Mouse (Mus musculus): ENCODE measurements around the gene Serpinb9b. TPM values are rescaled to one million over a fixed set of nuclear protein-coding genes. Genes with fewer than 3 reads are reported as not detected.

The Serpinb9b gene
- polyA plus RNA-seq, 1 experiment from 2014 or later = 0.57 TPM

DNA sequence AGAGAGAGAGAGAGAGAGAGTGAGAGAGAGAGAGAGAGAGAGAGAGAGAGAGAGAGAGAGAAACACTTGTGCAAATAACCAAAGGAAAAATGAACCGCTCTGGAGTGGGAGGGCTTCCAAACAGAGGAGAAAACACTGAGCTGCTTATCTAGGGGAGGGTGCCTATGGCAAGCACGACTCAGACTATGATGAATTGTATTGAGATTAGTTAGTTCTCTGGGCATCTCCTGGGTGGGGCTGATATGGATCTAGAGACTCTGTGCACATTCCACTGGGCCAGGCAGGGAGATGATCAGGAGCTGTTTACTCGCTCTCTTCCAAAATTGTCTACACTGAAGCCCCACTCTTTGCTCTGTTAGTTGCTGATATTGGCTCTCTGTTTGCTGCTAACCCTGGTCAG is 24.5 kb downstream of the Serpinb9b start:
- H3K27me3 ChIP-seq = no peaks in the 10 kb centered on the region
- no peak overlapping the region for H3K27ac ChIP-seq (replicated peaks)
- H3K4me1 ChIP-seq (replicated peaks) = no peaks in the 10 kb centered on the region
- WGBS = 75% methylated on average over 3 of the region's 3 CpGs
- H3K36me3 ChIP-seq = no peaks in the 10 kb centered on the region
- no peak overlapping the region for H3K4me2 ChIP-seq
- no peak overlapping the region for H3K4me3 ChIP-seq
- ATAC-seq (ENCODE audit: low FRiP score, low read depth) = no peak
- H3K9me3 ChIP-seq = no peaks in the 10 kb centered on the region
- no peak overlapping the region for H3K9ac ChIP-seq

DNA sequence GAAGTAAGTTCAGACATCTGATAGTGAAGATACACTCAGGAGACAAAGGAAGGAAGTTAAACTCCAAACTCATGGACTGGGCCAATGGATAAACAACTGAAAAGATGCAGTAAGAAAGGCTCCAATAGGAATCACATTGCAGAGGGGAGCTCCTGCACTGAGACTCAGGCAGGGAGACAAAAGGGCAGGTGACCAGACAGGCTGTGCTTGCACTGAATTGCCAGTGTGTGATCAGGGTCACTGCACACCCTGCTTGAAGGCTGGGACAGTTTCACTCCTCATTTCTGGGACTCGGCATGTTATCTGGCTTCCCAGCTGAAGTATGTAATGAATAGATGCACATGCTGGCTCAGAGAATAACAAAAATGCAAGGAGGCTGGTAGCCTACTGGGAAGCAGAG is 35.8 kb downstream of the Serpinb9b start:
- no peaks in the 10 kb centered on the region for H3K4me1 ChIP-seq (replicated peaks)
- H3K27me3 ChIP-seq = no peaks in the 10 kb centered on the region
- 63% methylated on average over 1 of the region's 1 CpGs for WGBS
- no peak overlapping the region for H3K27ac ChIP-seq (replicated peaks)
- no peak overlapping the region for H3K4me2 ChIP-seq
- ATAC-seq (ENCODE audit: low FRiP score, low read depth) = no peak
- no peak overlapping the region for H3K9ac ChIP-seq
- no peaks in the 10 kb centered on the region for H3K9me3 ChIP-seq
- no peak overlapping the region for H3K4me3 ChIP-seq
- H3K36me3 ChIP-seq = no peaks in the 10 kb centered on the region

DNA sequence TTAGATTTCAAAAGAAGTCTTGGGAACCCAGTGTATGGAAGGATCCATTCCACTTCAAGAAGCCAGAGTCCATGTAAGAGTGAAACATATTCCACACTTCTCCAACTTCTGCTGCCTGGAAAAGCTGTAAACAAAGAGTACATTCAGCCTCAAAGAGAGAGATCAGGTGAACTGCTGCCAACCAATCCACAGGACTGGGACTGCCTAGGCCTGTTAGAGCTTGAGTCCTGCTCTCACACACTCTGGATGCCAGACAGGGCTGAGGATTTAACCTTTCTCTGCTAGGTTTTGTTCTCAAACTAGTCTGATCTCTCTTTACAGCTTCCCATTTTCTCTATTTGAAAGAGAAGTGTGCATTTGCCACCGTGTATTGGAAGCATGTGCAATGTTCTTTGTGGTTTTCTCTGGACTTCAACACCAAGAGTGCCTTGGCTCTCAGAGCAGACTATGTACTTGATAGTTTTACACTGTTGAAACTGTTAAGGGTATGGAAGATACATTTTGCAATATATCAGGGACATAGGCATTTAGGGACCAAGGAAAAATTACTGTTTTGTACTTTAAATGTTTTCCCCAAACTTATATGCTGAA is 40.3 kb downstream of the Serpinb9b start:
- WGBS = 69% methylated on average over 1 of the region's 1 CpGs

DNA sequence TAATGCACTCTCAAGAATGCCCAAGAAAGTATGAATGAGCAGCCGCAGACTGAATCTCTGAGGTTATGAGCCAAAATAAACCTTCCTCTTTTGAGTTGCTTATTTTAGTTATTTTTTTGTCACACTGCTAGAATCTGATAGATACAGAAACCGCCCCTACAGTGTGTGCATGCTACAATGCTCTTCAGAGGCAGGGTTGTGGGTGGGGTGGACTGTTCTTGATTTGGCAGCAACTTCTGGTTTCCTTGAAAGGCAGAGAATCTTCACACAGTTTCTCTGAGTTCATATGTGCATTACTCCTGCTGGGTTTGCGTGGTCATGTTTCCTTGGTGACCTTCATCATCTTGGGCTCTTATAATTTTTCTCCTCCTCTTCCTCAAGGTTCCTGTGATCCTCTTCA is 40.9 kb downstream of the Serpinb9b start:
- no peaks in the 10 kb centered on the region for H3K36me3 ChIP-seq
- H3K27me3 ChIP-seq = no peaks in the 10 kb centered on the region
- 84% methylated on average over 3 of the region's 3 CpGs for WGBS
- no peak overlapping the region for H3K27ac ChIP-seq (replicated peaks)
- no peaks in the 10 kb centered on the region for H3K4me1 ChIP-seq (replicated peaks)
- H3K9me3 ChIP-seq = no peaks in the 10 kb centered on the region
- no peak overlapping the region for H3K9ac ChIP-seq
- no peak overlapping the region for H3K4me3 ChIP-seq
- ATAC-seq (ENCODE audit: low FRiP score, low read depth) = no peak
- H3K4me2 ChIP-seq = no peak overlapping the region

More for the DNA sequence above, 40.3 kb downstream of the Serpinb9b start:
- H3K4me1 ChIP-seq (replicated peaks) = no peaks in the 10 kb centered on the region
- H3K4me3 ChIP-seq = no peak overlapping the region
- H3K27me3 ChIP-seq = no peaks in the 10 kb centered on the region
- no peak overlapping the region for H3K27ac ChIP-seq (replicated peaks)
- no peak for ATAC-seq (ENCODE audit: low FRiP score, low read depth)
- no peaks in the 10 kb centered on the region for H3K36me3 ChIP-seq
- H3K4me2 ChIP-seq = no peak overlapping the region
- no peak overlapping the region for H3K9ac ChIP-seq
- H3K9me3 ChIP-seq = no peaks in the 10 kb centered on the region

DNA sequence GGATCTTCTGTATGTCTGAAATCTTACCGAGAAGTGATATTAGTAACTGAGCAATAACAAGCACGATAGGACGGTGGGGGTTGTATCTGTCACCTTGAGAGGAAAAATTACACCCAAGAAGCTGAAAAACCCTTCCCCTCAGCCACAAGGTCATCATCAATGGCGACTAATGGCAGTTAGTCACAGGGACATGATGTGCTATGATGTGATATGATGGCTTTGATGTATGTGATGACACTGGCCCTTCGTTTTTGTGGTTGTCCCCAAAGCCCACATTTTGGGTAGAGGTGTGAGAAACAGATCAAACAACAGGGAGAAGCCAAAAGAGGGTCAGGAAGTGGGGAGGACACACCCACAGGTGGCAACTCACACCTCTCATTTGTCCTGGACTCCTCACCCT is 44.6 kb downstream of the Serpinb9b start:
- H3K36me3 ChIP-seq = no peaks in the 10 kb centered on the region
- no peak overlapping the region for H3K27ac ChIP-seq (replicated peaks)
- no peaks in the 10 kb centered on the region for H3K27me3 ChIP-seq
- no peak for ATAC-seq (ENCODE audit: low FRiP score, low read depth)
- WGBS = 81% methylated on average over 5 of the region's 5 CpGs
- no peak overlapping the region for H3K4me3 ChIP-seq
- no peaks in the 10 kb centered on the region for H3K9me3 ChIP-seq
- H3K4me2 ChIP-seq = no peak overlapping the region
- no peak overlapping the region for H3K9ac ChIP-seq
- no peaks in the 10 kb centered on the region for H3K4me1 ChIP-seq (replicated peaks)

DNA sequence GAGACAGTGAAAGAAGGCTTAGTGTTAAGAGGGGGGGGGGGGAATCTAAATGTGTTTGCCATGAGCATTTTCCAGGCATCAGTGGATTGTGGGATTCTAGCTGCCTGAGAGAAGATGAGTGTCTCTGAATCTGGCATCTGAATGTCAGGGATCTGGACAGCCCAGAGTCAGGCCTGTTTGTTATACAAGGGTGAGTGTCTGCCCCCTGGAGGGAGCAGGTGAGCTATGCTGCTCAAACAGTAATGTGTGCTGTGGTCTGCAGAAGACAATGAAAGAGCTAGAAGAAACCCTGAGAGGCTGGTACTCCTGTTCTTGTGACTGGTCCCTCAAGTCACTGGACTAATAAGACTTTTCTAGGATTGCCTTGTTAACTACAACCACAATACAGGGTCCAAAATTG is 46.8 kb downstream of the Serpinb9b start:
- Histone ChIP-seq H3K27me3 (no peaks in the 10 kb centered on the region), H3K4me1 (replicated peaks) (no peaks in the 10 kb centered on the region), H3K9me3 (no peaks in the 10 kb centered on the region), H3K4me3 (no peak overlapping the region), H3K4me2 (no peak overlapping the region), H3K9ac (no peak overlapping the region), H3K27ac (replicated peaks) (no peak overlapping the region), H3K36me3 (no peaks in the 10 kb centered on the region)
- ATAC-seq (ENCODE audit: low FRiP score, low read depth) = no peak

DNA sequence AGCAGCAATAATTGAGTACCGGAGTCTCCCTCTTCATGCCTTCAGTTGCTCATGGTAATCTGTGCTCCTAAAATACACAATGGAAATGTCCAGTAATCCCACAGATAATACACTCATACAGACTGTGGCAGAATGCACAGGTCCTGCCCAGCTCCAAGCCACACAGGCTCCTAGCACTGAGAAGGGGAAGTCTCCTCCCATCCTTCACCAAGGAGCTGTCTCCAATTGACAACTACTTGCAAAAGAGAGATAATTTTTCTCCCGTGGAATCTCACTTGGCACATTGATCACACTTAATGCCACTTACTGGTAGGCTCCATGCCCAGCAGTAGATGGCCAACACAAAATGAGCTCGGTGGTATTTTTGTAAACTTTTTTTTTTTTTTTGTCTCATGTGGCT is 49.0 kb downstream of the Serpinb9b start:
- no peak overlapping the region for H3K4me2 ChIP-seq
- H3K9me3 ChIP-seq = no peaks in the 10 kb centered on the region
- no peak overlapping the region for H3K9ac ChIP-seq
- H3K4me3 ChIP-seq = no peak overlapping the region
- ATAC-seq (ENCODE audit: low FRiP score, low read depth) = no peak
- WGBS = 83% methylated on average over 3 of the region's 3 CpGs
- H3K36me3 ChIP-seq = no peaks in the 10 kb centered on the region
- H3K27ac ChIP-seq (replicated peaks) = no peak overlapping the region
- H3K4me1 ChIP-seq (replicated peaks) = no peaks in the 10 kb centered on the region
- H3K27me3 ChIP-seq = no peaks in the 10 kb centered on the region

DNA sequence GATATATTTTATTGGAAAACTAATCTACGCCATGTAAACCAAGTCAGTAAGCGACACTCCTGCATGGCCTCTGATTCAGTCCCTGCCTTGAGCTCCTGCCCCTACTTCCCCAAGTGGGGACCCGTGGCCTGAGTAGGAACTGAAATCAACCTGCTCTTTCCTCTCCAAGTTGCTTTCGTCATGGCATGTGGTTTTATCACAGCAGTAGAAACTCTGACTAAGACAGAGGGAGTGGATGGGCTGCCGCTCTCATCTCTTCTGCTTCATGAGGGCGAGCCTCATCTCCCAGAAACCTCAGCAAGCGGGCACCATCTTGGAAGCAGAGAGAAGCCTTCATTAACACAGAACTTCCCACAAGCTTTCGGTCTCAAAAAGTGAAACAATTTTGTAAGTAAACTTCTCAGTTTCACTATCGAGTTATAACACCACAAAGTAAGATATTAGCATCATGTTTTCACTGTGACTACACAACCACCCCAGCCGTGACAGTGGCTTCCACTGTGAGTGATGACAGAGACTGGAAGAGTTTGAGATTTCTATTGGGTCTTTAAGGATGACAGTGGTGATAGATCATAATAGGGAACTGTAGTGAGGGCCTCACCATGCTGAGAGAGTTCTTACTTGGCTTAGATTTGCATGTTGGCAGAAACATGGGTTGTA is 49.9 kb downstream of the Serpinb9b start:
- Histone ChIP-seq H3K36me3 (no peaks in the 10 kb centered on the region), H3K4me3 (no peak overlapping the region), H3K27ac (replicated peaks) (no peak overlapping the region), H3K27me3 (no peaks in the 10 kb centered on the region), H3K4me1 (replicated peaks) (no peaks in the 10 kb centered on the region), H3K9me3 (no peaks in the 10 kb centered on the region), H3K9ac (no peak overlapping the region), H3K4me2 (no peak overlapping the region)
- ATAC-seq (ENCODE audit: low FRiP score, low read depth) = no peak
- 92% methylated on average over 10 of the region's 10 CpGs for WGBS

DNA sequence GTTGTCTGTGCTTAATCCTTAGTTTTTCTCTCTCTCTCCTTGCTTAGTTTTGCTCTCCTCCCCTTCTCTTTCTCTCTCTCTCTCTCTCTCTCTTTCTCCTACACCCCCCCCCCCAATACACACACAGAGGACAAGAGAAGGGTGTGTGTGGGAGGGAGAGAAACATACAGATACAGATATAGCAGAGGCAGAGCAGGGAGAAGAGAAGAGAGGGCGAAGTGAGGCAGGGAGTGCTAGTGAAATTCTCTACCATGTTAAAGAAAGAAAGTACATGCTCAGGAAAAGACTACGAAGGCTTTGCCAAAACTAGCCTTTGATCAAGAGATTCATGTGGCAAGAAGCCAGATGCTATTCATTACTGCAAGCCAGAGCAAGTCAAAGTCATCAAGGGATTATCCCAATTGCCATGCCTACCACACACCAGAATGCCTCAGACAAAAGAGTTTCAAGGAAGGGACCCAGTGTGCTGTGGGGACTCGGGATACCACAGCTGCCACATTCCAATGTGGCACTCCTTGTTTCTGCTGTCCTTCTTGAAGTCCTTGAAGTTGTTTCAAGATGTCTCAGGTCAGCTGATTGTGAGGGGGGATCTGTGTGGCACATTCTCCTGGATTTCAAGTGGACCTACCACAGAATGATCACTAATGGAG is 51.0 kb downstream of the Serpinb9b start, which contains the start of gene Serpinb1b:
TSS of gene Serpinb1b (plus strand) at position 520 of the 650 bp plus-strand sequence.
- ATAC-seq (ENCODE audit: low FRiP score, low read depth) = peak; percentile 79; the same call in 1 of the 2 replicates
- Histone ChIP-seq H3K27me3 (no peaks in the 10 kb centered on the region), H3K36me3 (no peaks in the 10 kb centered on the region), H3K9me3 (no peaks in the 10 kb centered on the region), H3K9ac (no peak within 1 kb of the TSS), H3K27ac (replicated peaks) (no peak within 1 kb of the TSS), H3K4me2 (no peak within 1 kb of the TSS; the same call in 1 of the 2 replicates), H3K4me3 (no peak within 1 kb of the TSS), H3K4me1 (replicated peaks) (no peaks in the 10 kb centered on the region)
- 52% methylated on average over 3 of the region's 3 CpGs for WGBS

DNA sequence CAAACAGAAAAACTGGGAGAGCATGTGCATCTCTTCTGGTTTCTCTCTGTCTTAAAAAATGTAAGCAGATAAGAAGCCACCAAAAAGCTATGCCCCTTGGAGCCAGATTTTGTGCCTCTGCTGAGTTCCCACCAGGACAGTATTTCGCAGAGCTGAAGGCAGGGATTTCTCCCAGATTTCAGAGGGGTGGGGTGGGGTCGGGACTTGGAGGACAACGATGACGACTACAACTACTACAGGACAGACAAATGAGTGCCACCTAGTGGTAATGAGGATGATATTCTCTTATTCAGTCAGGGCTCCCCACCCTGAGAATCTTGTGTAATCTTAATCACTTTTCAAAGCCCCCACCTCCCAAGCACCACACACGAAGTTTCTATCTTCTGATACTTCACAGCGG is 52.2 kb downstream of the Serpinb9b start:
- Histone ChIP-seq H3K9me3 (no peaks in the 10 kb centered on the region), H3K27me3 (no peaks in the 10 kb centered on the region), H3K4me3 (no peak overlapping the region), H3K36me3 (no peaks in the 10 kb centered on the region), H3K4me1 (replicated peaks) (no peaks in the 10 kb centered on the region; the same call in 1 of the 2 replicates), H3K4me2 (no peak overlapping the region; the same call in 1 of the 2 replicates), H3K27ac (replicated peaks) (no peak overlapping the region), H3K9ac (no peak overlapping the region)
- ATAC-seq (ENCODE audit: low FRiP score, low read depth) = 0 out of 2 replicates have a peak, but pooled peaks have one; percentile 21
- WGBS = 32% methylated on average over 6 of the region's 6 CpGs

DNA sequence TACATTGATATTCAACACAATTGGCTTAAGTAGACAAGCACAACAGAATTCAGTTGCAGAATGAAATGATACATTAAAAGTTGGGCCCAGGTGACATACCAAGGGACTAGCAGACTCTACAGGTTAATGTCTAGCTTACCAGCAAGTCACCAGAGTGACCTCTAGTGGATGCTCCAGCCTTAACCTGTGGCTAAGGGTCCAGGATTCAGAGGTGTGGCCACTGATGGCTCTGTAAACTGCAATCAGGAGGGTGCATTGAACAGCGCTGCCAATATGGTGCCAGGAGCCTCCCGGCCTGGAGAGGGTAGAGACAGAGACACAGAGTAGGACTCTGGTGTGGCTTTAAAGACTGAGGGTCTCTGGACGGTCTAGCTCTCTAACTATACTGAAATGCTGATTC is 53.1 kb downstream of the Serpinb9b start:
- no peaks in the 10 kb centered on the region for H3K27me3 ChIP-seq
- no peak for ATAC-seq (ENCODE audit: low FRiP score, low read depth)
- no peak overlapping the region for H3K9ac ChIP-seq
- H3K4me2 ChIP-seq = no peak overlapping the region
- H3K36me3 ChIP-seq = no peaks in the 10 kb centered on the region
- H3K27ac ChIP-seq (replicated peaks) = no peak overlapping the region
- no peaks in the 10 kb centered on the region for H3K9me3 ChIP-seq
- peaks cover 8% of the 10 kb centered on the region for H3K4me1 ChIP-seq (replicated peaks)
- 20% methylated on average over 3 of the region's 3 CpGs for WGBS
- no peak overlapping the region for H3K4me3 ChIP-seq

DNA sequence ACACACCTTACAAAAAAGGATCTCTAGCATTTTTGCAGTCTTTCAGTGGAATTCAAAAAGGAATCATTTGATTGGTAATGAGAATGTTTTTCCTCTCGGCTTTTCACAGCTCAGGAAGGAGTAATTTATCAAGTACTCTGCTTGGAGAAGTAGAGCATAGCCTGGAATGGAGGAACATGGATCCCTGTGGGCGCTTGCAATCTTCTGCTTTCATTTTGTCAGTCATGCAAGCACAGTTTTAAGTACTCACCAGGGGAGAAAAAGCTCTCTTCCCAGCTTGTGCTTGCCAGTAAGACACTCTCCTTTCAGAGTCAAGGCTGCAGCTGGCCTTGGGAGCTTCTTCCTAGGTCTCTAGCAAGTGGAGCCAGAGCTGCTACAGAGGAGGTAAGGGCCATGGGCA is 56.6 kb downstream of the Serpinb9b start:
- Histone ChIP-seq H3K27ac (replicated peaks) (peak overlapping the region; percentile 75), H3K4me1 (replicated peaks) (peaks cover 10% of the 10 kb centered on the region), H3K4me3 (no peak overlapping the region), H3K9ac (no peak overlapping the region), H3K27me3 (no peaks in the 10 kb centered on the region), H3K4me2 (no peak overlapping the region), H3K9me3 (no peaks in the 10 kb centered on the region), H3K36me3 (no peaks in the 10 kb centered on the region)
- ATAC-seq (ENCODE audit: low FRiP score, low read depth) = no peak
- WGBS = 71% methylated on average over 2 of the region's 2 CpGs

Measured in hindbrain, embryonic 15.5 days (tissue).